Mouse (Mus musculus) embryonic facial prominence, embryonic 11.5 days (tissue): ENCODE results near the gene Pou3f3. TPM values are rescaled to one million over a fixed set of nuclear protein-coding genes. Genes with fewer than 3 reads are reported as not detected.
A peak's percentile ranks its signal among the peaks of the same experiment; 100 is the strongest.

Source experiments
- ATAC-seq: fragments of 200-750 bp; cut with Nextera tagmentation; replicated peaks from 2 replicates; pipeline ENCODE4 v1.8.0; 2017; ENCODE audit warnings: low read depth; ENCODE audit not compliant: insufficient number of reproducible peaks, low FRiP score, low TSS enrichment
- DNase-seq: peaks from one replicate; pipeline ENCODE4 v3.0.0-alpha.2; 2015; ENCODE audit warnings: low spot score
- H3K27ac ChIP-seq: fragments of 300-500 bp; sonication (generic); replicated peaks from 2 replicates; pipeline ENCODE4 v1.5.1; 2014; ENCODE audit warnings: mild to moderate bottlenecking, low read depth, low read length, control low read depth
- H3K27me3 ChIP-seq: fragments of 300-500 bp; sonication (generic); 2 replicates; pipeline ENCODE4 v1.6.1; 2014; ENCODE audit warnings: mild to moderate bottlenecking, low read length, moderate library complexity, mixed read lengths; ENCODE audit not compliant: control insufficient read depth, insufficient read depth
- H3K36me3 ChIP-seq: fragments of 300-500 bp; sonication (generic); replicated peaks from 2 replicates; pipeline ENCODE4 v1.6.1; 2014; ENCODE audit warnings: low read depth, mild to moderate bottlenecking, low read length, moderate library complexity, mixed read lengths; ENCODE audit not compliant: control insufficient read depth, insufficient read depth
- H3K4me1 ChIP-seq: fragments of 300-500 bp; sonication (generic); 2 replicates; pipeline ENCODE4 v1.6.1; 2014; ENCODE audit warnings: low read length, mixed read lengths; ENCODE audit not compliant: control insufficient read depth, insufficient read depth
- H3K4me2 ChIP-seq: fragments of 300-500 bp; sonication (generic); 2 replicates; pipeline ENCODE4 v1.6.1; 2014; ENCODE audit warnings: low read depth, mild to moderate bottlenecking, control low read depth, low read length, moderate library complexity
- H3K4me3 ChIP-seq: fragments of 300-500 bp; sonication (generic); 2 replicates; pipeline ENCODE4 v1.5.1; 2014; ENCODE audit warnings: low read depth, low read length, control low read depth
- H3K9ac ChIP-seq: fragments of 300-500 bp; sonication (generic); replicated peaks from 2 replicates; pipeline ENCODE4 v1.6.1; 2014; ENCODE audit warnings: mild to moderate bottlenecking, control low read depth, low read length
- H3K9me3 ChIP-seq: fragments of 300-500 bp; sonication (generic); replicated peaks from 2 replicates; pipeline ENCODE4 v1.6.1; 2016; ENCODE audit warnings: mild to moderate bottlenecking, low read length, inconsistent platforms, mixed read lengths; ENCODE audit not compliant: control insufficient read depth
- WGBS: fragments of 180-500 bp; shearing (Covaris S2); extraction: QIAGEN DNeasy Blood & Tissue Kit; methylation state at CpG from one replicate; pipeline ENCODE4 v1.1.7; 2014; 5-methylcytosine and 5-hydroxymethylcytosine counted together
- polyA plus RNA-seq: library from polyadenylated mRNA; unstranded; fragments of >200 nt; fragmentation: Nextera tagmentation; extraction: Ambion mirVana; gene quantifications from 2 replicates; pipeline ENCODE4 v1.2.1, GENCODE M21; 2014

Pou3f3 gene
- polyA plus RNA-seq, 1 experiment from 2014 or later: 9.9 TPM

- Histone ChIP-seq H3K4me3 (peak overlapping the region; percentile 69; the same call in 1 of the 2 replicates), H3K4me1 (no peaks in the 10 kb centered on the region), H3K27ac (no peak overlapping the region), H3K9me3 (no peaks in the 10 kb centered on the region), H3K4me2 (no peak overlapping the region), H3K9ac (no peak overlapping the region; the same call in 1 of the 2 replicates), H3K36me3 (no peaks in the 10 kb centered on the region), H3K27me3 (peaks cover 16% of the 10 kb centered on the region)
- WGBS: 1% methylated on average over 9 of the region's 9 CpGs
- peak; percentile 89 for DNase-seq
- no peak for ATAC-seq
Observed at GRCm38 (mm10) chr1:42691202-42692170, 4.1 kb upstream of the Pou3f3 start.

- WGBS: 0% methylated on average over 1 of the region's 1 CpGs
- Histone ChIP-seq H3K27me3 (peaks cover 16% of the 10 kb centered on the region), H3K27ac (0 out of 2 replicates have a peak overlapping the region, but pooled peaks have one; percentile 6), H3K4me3 (peak overlapping the region; percentile 69), H3K4me2 (no peak overlapping the region), H3K9me3 (no peaks in the 10 kb centered on the region), H3K4me1 (peaks cover 2% of the 10 kb centered on the region), H3K9ac (peak overlapping the region; percentile 23), H3K36me3 (no peaks in the 10 kb centered on the region)
- DNase-seq (no peak), ATAC-seq (no peak)
Observed at GRCm38 (mm10) chr1:42692221-42692620, 3.3 kb upstream of the Pou3f3 start.

DNA sequence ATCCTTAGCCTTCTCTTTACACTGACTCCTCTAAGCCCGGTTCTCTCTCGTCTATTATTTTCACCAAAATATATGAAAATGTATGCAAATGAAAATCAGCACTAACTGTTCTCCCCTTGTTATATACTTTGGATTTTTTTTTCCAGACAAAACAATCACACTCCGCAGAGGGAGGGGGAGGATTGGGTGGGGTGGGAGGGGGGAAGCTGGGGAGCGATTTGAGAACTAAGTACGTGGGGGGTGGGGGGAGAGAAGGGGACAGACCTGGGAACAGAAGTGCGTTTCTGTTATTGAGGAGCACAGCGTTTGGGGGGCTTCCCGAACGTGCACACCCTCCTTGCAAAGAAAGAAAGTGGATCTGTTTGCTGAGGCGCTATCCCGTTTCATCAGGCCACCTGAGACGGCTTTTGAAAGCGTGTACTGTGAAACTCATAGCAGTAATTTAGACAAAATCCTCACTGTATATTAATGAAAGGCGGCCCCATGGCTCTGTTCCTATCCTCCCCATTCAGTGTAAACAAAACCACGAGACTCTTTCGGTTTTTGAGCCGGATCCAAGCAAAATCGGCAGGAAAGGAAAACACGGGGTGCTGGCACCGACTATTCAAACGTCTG lies 2.4 kb upstream of the Pou3f3 start:
- Histone ChIP-seq H3K4me3 (peak overlapping the region; percentile 69), H3K4me2 (peak overlapping the region; percentile 83), H3K36me3 (no peaks in the 10 kb centered on the region), H3K4me1 (peaks cover 2% of the 10 kb centered on the region), H3K9me3 (no peaks in the 10 kb centered on the region), H3K27me3 (peaks cover 23% of the 10 kb centered on the region), H3K27ac (peak overlapping the region; percentile 36), H3K9ac (peak overlapping the region; percentile 47)
- ATAC-seq (no peak), DNase-seq (peak; percentile 40)
- WGBS: under 1% methylated on average over 20 of the region's 21 CpGs

GRCm38 (mm10) chr1:42693852-42694251 lies 1.7 kb upstream of the Pou3f3 start:
- Histone ChIP-seq H3K27me3 (peaks cover 25% of the 10 kb centered on the region), H3K4me1 (peaks cover 2% of the 10 kb centered on the region), H3K4me3 (peak overlapping the region; percentile 69), H3K9ac (peak overlapping the region; percentile 47), H3K27ac (peak overlapping the region; percentile 36), H3K4me2 (peak overlapping the region; percentile 83), H3K9me3 (no peaks in the 10 kb centered on the region), H3K36me3 (no peaks in the 10 kb centered on the region)
- ATAC-seq (no peak), DNase-seq (peak; percentile 67)
- WGBS: under 1% methylated on average over 22 of the region's 22 CpGs

- under 1% methylated on average over 26 of the region's 26 CpGs for WGBS
Observed at GRCm38 (mm10) chr1:42694290-42694664, 1.3 kb upstream of the Pou3f3 start.

GRCm38 (mm10) chr1:42694665-42695577 lies 647 bp upstream of the Pou3f3 start:
- DNase-seq: peak; percentile 69
- Histone ChIP-seq H3K4me3 (peak overlapping the region; percentile 69), H3K9ac (peak overlapping the region; percentile 43), H3K27me3 (peaks cover 22% of the 10 kb centered on the region), H3K4me2 (peak overlapping the region; percentile 83), H3K27ac (peak overlapping the region; percentile 52), H3K36me3 (no peaks in the 10 kb centered on the region), H3K9me3 (no peaks in the 10 kb centered on the region), H3K4me1 (peaks cover 2% of the 10 kb centered on the region)
- 0% methylated on average over 47 of the region's 60 CpGs for WGBS
- peak; percentile 31 for ATAC-seq

More at GRCm38 (mm10) chr1:42694290-42694664, 1.3 kb upstream of the Pou3f3 start:
- Histone ChIP-seq H3K9me3 (no peaks in the 10 kb centered on the region), H3K4me2 (peak overlapping the region; percentile 83), H3K27ac (peak overlapping the region; percentile 36), H3K4me3 (peak overlapping the region; percentile 69), H3K4me1 (peaks cover 2% of the 10 kb centered on the region), H3K36me3 (no peaks in the 10 kb centered on the region), H3K27me3 (peaks cover 24% of the 10 kb centered on the region), H3K9ac (peak overlapping the region; percentile 43)
- ATAC-seq (no peak), DNase-seq (no peak)

- no peak for ATAC-seq
- H3K4me1 ChIP-seq: peaks cover 2% of the 10 kb centered on the region
- no peaks in the 10 kb centered on the region for H3K9me3 ChIP-seq
- H3K9ac ChIP-seq: peak overlapping the region; percentile 70
- peaks cover 29% of the 10 kb centered on the region for H3K27me3 ChIP-seq
- H3K36me3 ChIP-seq: no peaks in the 10 kb centered on the region
- DNase-seq: no peak
- peak overlapping the region; percentile 69 for H3K4me3 ChIP-seq
- H3K4me2 ChIP-seq: peak overlapping the region; percentile 83
- under 1% methylated on average over 34 of the region's 62 CpGs for WGBS
- H3K27ac ChIP-seq: peak overlapping the region; percentile 87
Observed at GRCm38 (mm10) chr1:42696371-42697031, 933 bp downstream of the Pou3f3 start.
